Mouse (Mus musculus) ES-Bruce4 (cell line): ENCODE data around the gene Phactr1. TPM values are rescaled to one million over a fixed set of nuclear protein-coding genes. Genes with fewer than 3 reads are reported as not detected.

ENCODE experiments used
- H3K27ac ChIP-seq: 2 replicates; pipeline ENCODE4 v1.5.1; 2012; ENCODE audit warnings: low read length, inconsistent platforms; ENCODE audit not compliant: insufficient read depth
- H3K27me3 ChIP-seq: 2 replicates; pipeline ENCODE4 v1.6.1; 2012; ENCODE audit warnings: mild to moderate bottlenecking, low read length, inconsistent platforms; ENCODE audit not compliant: control insufficient read depth, poor library complexity, insufficient read depth, severe bottlenecking
- H3K36me3 ChIP-seq: 2 replicates; pipeline ENCODE4 v1.6.1; 2012; ENCODE audit warnings: inconsistent platforms, mild to moderate bottlenecking, low read length, moderate library complexity; ENCODE audit not compliant: control insufficient read depth, poor library complexity, insufficient read depth, severe bottlenecking
- H3K4me1 ChIP-seq: one replicate; pipeline ENCODE4 v1.8.1; 2011; ENCODE audit warnings: low read length; ENCODE audit not compliant: control insufficient read depth, insufficient read depth
- H3K4me3 ChIP-seq: 2 replicates; pipeline ENCODE4 v1.5.1; 2011; ENCODE audit warnings: low read depth, mild to moderate bottlenecking, low read length
- H3K9ac ChIP-seq: 2 replicates; pipeline ENCODE4 v1.6.1; 2012; ENCODE audit warnings: low read depth, mild to moderate bottlenecking, inconsistent platforms; ENCODE audit not compliant: poor library complexity, severe bottlenecking
- H3K9me3 ChIP-seq: replicated peaks from 2 replicates; pipeline ENCODE4 v1.6.1; 2012; ENCODE audit warnings: mild to moderate bottlenecking, low read length, inconsistent platforms; ENCODE audit not compliant: control insufficient read depth, poor library complexity, insufficient read depth, severe bottlenecking
- CTCF ChIP-seq: IDR thresholded peaks from one replicate; pipeline ENCODE4 v1.8.1; 2011; ENCODE audit warnings: low read depth, low read length
- EP300 ChIP-seq: IDR thresholded peaks from 2 replicates; pipeline ENCODE4 v1.6.1; 2011; ENCODE audit warnings: low read depth, low read length; ENCODE audit not compliant: insufficient read depth
- POLR2A ChIP-seq: IDR thresholded peaks from one replicate; pipeline ENCODE4 v1.8.1; 2011; ENCODE audit warnings: low read length; ENCODE audit not compliant: insufficient read depth
- polyA plus RNA-seq: library from polyadenylated mRNA; stranded (reverse); fragments of >200 nt; gene quantifications from 2 replicates; pipeline ENCODE4 v1.2.4, GENCODE M21; 2011; ENCODE audit warnings: low read depth; ENCODE audit not compliant: missing spikeins, insufficient read depth, insufficient read length

The Phactr1 gene
- polyA plus RNA-seq, 1 experiment = 0.96 TPM

- Histone ChIP-seq H3K4me1 (no peaks in the 10 kb centered on the region), H3K4me3 (no peak overlapping the region), H3K27ac (no peak overlapping the region), H3K9me3 (no peaks in the 10 kb centered on the region), H3K27me3 (no peaks in the 10 kb centered on the region), H3K9ac (no peak overlapping the region), H3K36me3 (no peaks in the 10 kb centered on the region)
- TF ChIP-seq POLR2A = no peak
- no peak for TF ChIP-seq CTCF
- no peak for TF ChIP-seq EP300
These were observed 302.2 kb downstream of the Phactr1 start for GRCm38 (mm10) chr13:42982646-42983045.

- H3K36me3 ChIP-seq = no peaks in the 10 kb centered on the region
- H3K27me3 ChIP-seq = peaks cover 2% of the 10 kb centered on the region; the same call in 1 of the 2 replicates
- H3K4me3 ChIP-seq = no peak overlapping the region
- H3K9me3 ChIP-seq = no peaks in the 10 kb centered on the region
- no peak overlapping the region for H3K27ac ChIP-seq
- H3K4me1 ChIP-seq = no peaks in the 10 kb centered on the region
- TF ChIP-seq EP300 (no peak), CTCF (no peak), POLR2A (no peak)
- H3K9ac ChIP-seq = no peak overlapping the region
These were observed 305.4 kb downstream of the Phactr1 start for GRCm38 (mm10) chr13:42985806-42986205.

DNA sequence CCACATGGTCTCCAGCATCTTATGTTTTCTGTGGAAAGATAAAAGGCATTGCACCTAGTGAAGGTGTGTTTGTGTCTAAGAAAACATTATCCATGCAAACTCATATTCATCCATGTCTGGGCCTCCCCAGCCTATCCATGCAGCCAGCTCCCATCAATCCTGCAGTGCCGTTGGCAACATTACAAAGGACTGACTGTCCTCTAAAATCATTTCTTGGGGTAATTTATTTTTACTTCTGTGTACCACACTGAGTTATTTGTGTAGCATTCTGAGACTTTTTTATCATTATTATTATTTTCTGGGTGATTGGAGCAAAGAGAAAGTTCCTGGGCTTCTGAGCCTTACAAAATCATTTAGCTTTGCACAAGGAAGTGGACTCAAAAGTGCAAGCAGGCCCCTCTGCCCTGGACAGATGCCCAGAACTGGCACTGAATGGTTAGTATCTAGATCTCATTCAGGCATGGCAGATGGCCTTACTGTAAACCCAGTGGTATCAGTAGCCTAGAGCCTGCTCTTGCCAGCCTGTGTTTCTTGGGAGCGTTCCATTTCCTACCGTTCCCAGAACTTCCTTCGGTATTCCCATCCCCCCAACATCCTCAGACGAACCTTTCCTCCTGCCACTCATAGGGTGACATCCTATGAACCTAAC, 307.6 kb downstream of the Phactr1 start:
- Histone ChIP-seq H3K36me3 (no peaks in the 10 kb centered on the region), H3K4me3 (no peak overlapping the region), H3K9ac (no peak overlapping the region), H3K4me1 (no peaks in the 10 kb centered on the region), H3K9me3 (no peaks in the 10 kb centered on the region; the same call in 1 of the 2 replicates), H3K27me3 (peaks cover 2% of the 10 kb centered on the region; the same call in 1 of the 2 replicates), H3K27ac (no peak overlapping the region)
- TF ChIP-seq POLR2A (no peak), EP300 (no peak), CTCF (no peak)

GRCm38 (mm10) chr13:42989481-42989880, 309.1 kb downstream of the Phactr1 start:
- H3K27me3 ChIP-seq = peaks cover 2% of the 10 kb centered on the region; the same call in 1 of the 2 replicates

DNA sequence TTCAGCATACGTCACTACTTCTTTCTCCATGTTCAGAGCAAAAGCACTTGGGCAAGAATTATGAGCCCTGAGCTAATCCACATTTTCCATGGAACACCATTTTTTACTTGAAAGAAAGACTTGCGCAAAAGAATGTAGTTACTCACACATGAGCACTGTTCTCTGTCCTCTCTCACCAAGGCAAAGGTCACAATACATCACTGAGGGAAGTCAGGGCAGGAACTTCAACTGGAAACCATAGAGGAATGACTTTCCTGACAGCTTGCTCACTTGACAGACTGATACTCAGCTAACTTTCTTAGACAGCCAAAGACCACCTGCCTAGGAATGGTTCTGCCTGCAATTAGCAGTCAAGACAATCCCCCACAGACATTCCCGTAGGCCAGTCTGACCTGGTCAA, 309.6 kb downstream of the Phactr1 start:
- H3K36me3 ChIP-seq = no peaks in the 10 kb centered on the region
- no peak for TF ChIP-seq EP300
- no peak for TF ChIP-seq CTCF
- TF ChIP-seq POLR2A = no peak
- no peaks in the 10 kb centered on the region; the same call in 1 of the 2 replicates for H3K9me3 ChIP-seq
- H3K27me3 ChIP-seq = peaks cover 2% of the 10 kb centered on the region; the same call in 1 of the 2 replicates
- H3K4me1 ChIP-seq = no peaks in the 10 kb centered on the region
- H3K27ac ChIP-seq = no peak overlapping the region
- no peak overlapping the region for H3K4me3 ChIP-seq
- no peak overlapping the region for H3K9ac ChIP-seq

More at GRCm38 (mm10) chr13:42989481-42989880, 309.1 kb downstream of the Phactr1 start:
- Histone ChIP-seq H3K9ac (no peak overlapping the region), H3K27ac (no peak overlapping the region), H3K9me3 (no peaks in the 10 kb centered on the region; the same call in 1 of the 2 replicates), H3K36me3 (no peaks in the 10 kb centered on the region), H3K4me3 (no peak overlapping the region), H3K4me1 (no peaks in the 10 kb centered on the region)
- TF ChIP-seq CTCF = no peak
- TF ChIP-seq POLR2A = no peak
- no peak for TF ChIP-seq EP300

- no peak overlapping the region for H3K27ac ChIP-seq
- peaks cover 2% of the 10 kb centered on the region; the same call in 1 of the 2 replicates for H3K27me3 ChIP-seq
- TF ChIP-seq POLR2A (no peak), EP300 (no peak), CTCF (no peak)
- H3K9ac ChIP-seq = no peak overlapping the region
- H3K4me1 ChIP-seq = no peaks in the 10 kb centered on the region
- no peaks in the 10 kb centered on the region for H3K36me3 ChIP-seq
- H3K4me3 ChIP-seq = no peak overlapping the region
- H3K9me3 ChIP-seq = no peaks in the 10 kb centered on the region; the same call in 1 of the 2 replicates
These were observed 310.2 kb downstream of the Phactr1 start for GRCm38 (mm10) chr13:42990493-42991111.
